Mouse (Mus musculus) adrenal gland, postnatal 4 days (tissue): ENCODE measurements around the gene Espl1. TPM values are rescaled to one million over a fixed set of nuclear protein-coding genes. Genes with fewer than 3 reads are reported as not detected.

ENCODE experiments used
- DNase-seq, 2 experiments: peaks; one replicate each; pipeline ENCODE4 v3.0.0; 2021 to 2022; ENCODE audit warnings: low spot score in 2 of 2, mixed read lengths in 2 of 2
- total RNA-seq, 2 experiments: library from RNA; stranded (reverse); gene quantifications; 2 replicates each; pipeline ENCODE4 v1.2.3; 2021

The Espl1 gene
- total RNA-seq, 2 experiments from 2014 or later, result 16.5 to 24.5 TPM

GRCm38 (mm10) chr15:102370727-102371126, 74.7 kb downstream of the Espl1 start:
- no peak for DNase-seq

Other genes with a start within 250 kb of the Espl1 start
- gene Eif4b, start 222.5 kb upstream of the Espl1 start, total RNA-seq, result 100 to 1,000 TPM; 352 to 356 TPM
- 10 to 100 TPM; 60.9 to 63.6 TPM for gene Tns2, start 195.9 kb upstream of the Espl1 start, total RNA-seq
- gene Spryd3, start 160.0 kb upstream of the Espl1 start, total RNA-seq, result 10 to 100 TPM; 32.5 to 35.9 TPM
- 10 to 100 TPM; 33.9 to 34.4 TPM for gene Igfbp6, start 151.9 kb upstream of the Espl1 start, total RNA-seq
- 1 to 10 TPM in 1 of 2 experiments, under 1 TPM in 1; 0.78 to 3.8 TPM for gene Soat2, start 145.7 kb upstream of the Espl1 start, total RNA-seq
- gene Zfp740, start 93.0 kb upstream of the Espl1 start, total RNA-seq, result 100 to 1,000 TPM; 131 to 134 TPM
- gene Csad, start 91.5 kb upstream of the Espl1 start, total RNA-seq, result 100 to 1,000 TPM in 1 of 2 experiments, 10 to 100 TPM in 1; 90.0 to 106 TPM
- 1 to 10 TPM; 1.1 to 3.6 TPM for gene Itgb7, start 64.3 kb upstream of the Espl1 start, total RNA-seq
- gene Rarg, start 38.7 kb upstream of the Espl1 start, total RNA-seq, result 10 to 100 TPM; 24.8 to 28.6 TPM
- under 1 TPM; 0.17 to 0.31 TPM for gene Gm9918, start 25.7 kb upstream of the Espl1 start, total RNA-seq
- 10 to 100 TPM; 34.4 to 36.7 TPM for gene Mfsd5, start 16.8 kb upstream of the Espl1 start, total RNA-seq
- 100 to 1,000 TPM; 443 to 452 TPM for gene Pfdn5, start 29.9 kb downstream of the Espl1 start, total RNA-seq
- 10 to 100 TPM; 86.3 to 96.7 TPM for gene Myg1, start 35.4 kb downstream of the Espl1 start, total RNA-seq
- 10 to 100 TPM; 32.3 to 39.0 TPM for gene Aaas, start 54.5 kb downstream of the Espl1 start, total RNA-seq
- under 1 TPM; 0.31 to 0.48 TPM for gene Sp7, start 70.9 kb downstream of the Espl1 start, total RNA-seq
- 100 to 1,000 TPM; 101 to 110 TPM for gene Sp1, start 109.9 kb downstream of the Espl1 start, total RNA-seq
- gene Amhr2, start 149.1 kb downstream of the Espl1 start, total RNA-seq, result 1 to 10 TPM; 2.8 to 3.1 TPM
- gene Prr13, start 162.8 kb downstream of the Espl1 start, total RNA-seq, result 10 to 100 TPM; 63.2 to 81.5 TPM
- 100 to 1,000 TPM; 925 to 956 TPM for gene Pcbp2, start 174.3 kb downstream of the Espl1 start, total RNA-seq
- 1 to 10 TPM in 1 of 2 experiments, not detected in 1; 4.3 TPM for gene Gm10337, start 207.5 kb downstream of the Espl1 start, total RNA-seq
- 10 to 100 TPM; 13.2 to 13.4 TPM for gene Map3k12, start 220.8 kb downstream of the Espl1 start, total RNA-seq
- 10 to 100 TPM; 52.8 to 53.2 TPM for gene Tarbp2, start 221.9 kb downstream of the Espl1 start, total RNA-seq
- 1 to 10 TPM; 5.9 to 8.6 TPM for gene Npff, start 228.7 kb downstream of the Espl1 start, total RNA-seq